Mouse (Mus musculus) mammary gland, adult 2 months (tissue): ENCODE data around the gene Rapgef6. TPM values are rescaled to one million over a fixed set of nuclear protein-coding genes. Genes with fewer than 3 reads are reported as not detected.

Experiments
- polyA plus RNA-seq: library from polyadenylated mRNA; depleted of rRNA; stranded (reverse); fragments of >200 nt; gene quantifications from 2 replicates; pipeline ENCODE4 v1.2.3, GENCODE M21; 2012; ENCODE audit warnings: low replicate concordance; rRNA removed

The Rapgef6 gene
- 42.7 and 46.3 TPM in 2 replicates for polyA plus RNA-seq

GRCm38 (mm10) chr11:54522529-54523430 is at the start of gene Rapgef6:
Rapgef6 (plus strand) TSS chr11:54522847.

Other genes starting within 250 kb of the Rapgef6 start
- 0.29 and 2.1 TPM in 2 replicates for gene Acsl6, start 219.0 kb upstream of the Rapgef6 start, polyA plus RNA-seq
- gene Meikin, start 152.2 kb upstream of the Rapgef6 start, polyA plus RNA-seq, result not detected in 2 replicates
- gene Fnip1, start 84.6 kb upstream of the Rapgef6 start, polyA plus RNA-seq, result 1.1 and 4.4 TPM in 2 replicates